Mouse (Mus musculus): ENCODE data around the gene Dclk3.

DNA sequence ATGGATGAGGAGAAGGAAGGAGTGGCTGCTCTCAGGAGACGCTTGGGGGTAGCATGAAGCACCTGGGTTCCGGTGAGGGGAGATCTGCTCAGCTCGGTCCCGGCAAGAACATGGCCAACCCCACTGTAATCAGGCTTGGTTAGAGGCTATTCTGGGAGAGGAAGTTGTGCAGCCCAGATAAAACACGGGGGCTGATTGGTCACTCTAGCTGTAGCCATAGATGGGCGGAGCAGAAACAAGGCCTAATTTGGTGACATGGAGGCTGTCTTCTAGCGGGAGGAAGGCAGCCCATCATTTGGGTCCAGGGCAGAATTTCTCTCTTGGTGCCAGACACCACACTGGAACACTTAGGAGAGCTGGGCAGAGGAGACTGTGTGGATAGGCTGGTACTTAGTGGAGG is 83.3 kb downstream of the Dclk3 start:
- TF ChIP-seq CTCF (conservative IDR thresholded peaks at IDR 0.05; ENCODE audit: low read length), result no peak
- TF ChIP-seq NANOG (IDR thresholded peaks at IDR 0.05; ENCODE audit: borderline replicate concordance, low read length), result no peak

Measured in E14TG2a.4 (cell line).